Mouse (Mus musculus) heart, postnatal 0 days (tissue): ENCODE measurements at regions not wholly inside any gene's neighbourhood (a gene's known extent, or its start where the extent isn't known, plus 50 kb on each side); places are given as distances from the start of the nearest gene placed in this dataset.

Experiments
- ATAC-seq: fragments of 200-750 bp; cut with Nextera tagmentation; 2 replicates; pipeline ENCODE4 v1.8.0; 2017; ENCODE audit warnings: low read depth, moderate number of reproducible peaks, moderate library complexity; ENCODE audit not compliant: insufficient read depth
- DNase-seq: peaks from one replicate; pipeline ENCODE4 v3.0.0-alpha.2; 2016; ENCODE audit warnings: low spot score
- H3K27ac ChIP-seq: fragments of 300-500 bp; sonication (generic); 2 replicates; pipeline ENCODE4 v1.5.1; 2014; ENCODE audit warnings: low read depth, mild to moderate bottlenecking
- H3K27me3 ChIP-seq: fragments of 300-500 bp; sonication (generic); 2 replicates; pipeline ENCODE4 v1.6.1; 2014; ENCODE audit warnings: low read length, mixed read lengths; ENCODE audit not compliant: control insufficient read depth, insufficient read depth
- H3K36me3 ChIP-seq: fragments of 300-500 bp; sonication (generic); replicated peaks from 2 replicates; pipeline ENCODE4 v1.6.1; 2014; ENCODE audit warnings: low read length, mixed read lengths; ENCODE audit not compliant: control insufficient read depth, insufficient read depth
- H3K4me1 ChIP-seq: fragments of 300-500 bp; sonication (generic); 2 replicates; pipeline ENCODE4 v1.6.1; 2014; ENCODE audit warnings: antibody characterized with exemption; ENCODE audit not compliant: control insufficient read depth, insufficient read depth
- H3K4me2 ChIP-seq: fragments of 300-500 bp; sonication (generic); 2 replicates; pipeline ENCODE4 v1.6.1; 2014; ENCODE audit warnings: low read depth, mild to moderate bottlenecking, low read length, moderate library complexity
- H3K4me3 ChIP-seq: fragments of 300-500 bp; sonication (generic); 2 replicates; pipeline ENCODE4 v1.5.1; 2014; ENCODE audit warnings: low read depth, low read length
- H3K9ac ChIP-seq: fragments of 300-500 bp; sonication (generic); replicated peaks from 2 replicates; pipeline ENCODE4 v1.6.1; 2014; ENCODE audit warnings: low read depth, low read length, mixed read lengths
- H3K9me3 ChIP-seq: fragments of 300-500 bp; sonication (generic); replicated peaks from 2 replicates; pipeline ENCODE4 v1.6.1; 2016; ENCODE audit warnings: low read length; ENCODE audit not compliant: control insufficient read depth
- CTCF ChIP-seq: IDR thresholded peaks from 2 replicates; pipeline ENCODE4 v1.5.1; 2016; ENCODE audit warnings: antibody characterized with exemption, control low read depth, low read depth
- EP300 ChIP-seq: IDR thresholded peaks from 2 replicates; pipeline ENCODE4 v1.6.1; 2016; ENCODE audit warnings: antibody characterized with exemption, low read depth
- WGBS: fragments of 180-500 bp; shearing (Covaris S2); extraction: QIAGEN DNeasy Blood & Tissue Kit; methylation state at CpG from one replicate; pipeline ENCODE4 v1.1.7; 2014; 5-methylcytosine and 5-hydroxymethylcytosine counted together

DNA sequence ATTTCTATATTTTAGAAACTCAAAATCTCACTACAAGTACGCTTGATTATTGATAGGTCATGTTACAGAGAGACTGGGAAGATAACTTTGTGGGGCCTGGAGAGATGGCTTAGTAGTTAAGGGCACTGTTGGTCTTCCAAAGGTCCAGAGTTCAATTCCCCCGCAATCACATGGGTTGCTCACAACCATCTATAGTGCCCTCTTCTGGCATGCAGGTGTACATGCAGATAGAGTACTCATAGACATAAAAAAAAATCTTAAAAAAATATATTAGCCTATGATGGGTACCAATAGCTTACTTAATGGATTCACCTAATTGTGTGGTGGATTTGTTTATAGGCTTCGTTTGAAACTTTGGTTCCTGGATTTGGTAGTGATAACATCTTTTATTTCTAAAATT, 654.2 kb upstream of the Marcks start:
- no peak for DNase-seq
- 71% methylated on average over 3 of the region's 3 CpGs for WGBS
- no peak for TF ChIP-seq EP300
- no peak for TF ChIP-seq CTCF

DNA sequence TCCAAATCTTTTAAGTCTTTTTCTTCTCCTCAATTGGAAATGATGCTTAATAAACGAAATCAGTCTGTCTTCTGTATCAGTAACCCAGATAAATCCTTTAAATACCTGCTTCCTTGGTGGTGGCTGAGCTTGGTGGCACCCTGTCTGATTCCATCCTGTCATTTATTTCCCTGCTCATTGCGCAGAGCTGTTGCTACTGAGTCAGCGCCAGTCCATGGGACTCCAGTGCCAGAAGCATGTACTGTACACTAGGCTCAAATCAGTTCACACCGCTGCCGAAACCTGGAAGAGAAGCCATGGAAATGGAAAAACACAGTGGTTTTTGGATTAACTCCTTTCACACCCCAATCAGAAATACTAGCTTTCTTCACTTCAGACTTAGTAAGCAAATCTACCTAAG, 649.3 kb upstream of the Marcks start:
- H3K9me3 ChIP-seq = no peaks in the 10 kb centered on the region
- no peaks in the 10 kb centered on the region for H3K36me3 ChIP-seq
- H3K4me1 ChIP-seq = no peaks in the 10 kb centered on the region
- no peak for ATAC-seq
- H3K27me3 ChIP-seq = no peaks in the 10 kb centered on the region
- WGBS = 82% methylated on average over 5 of the region's 5 CpGs
- no peak overlapping the region for H3K4me2 ChIP-seq
- H3K27ac ChIP-seq = no peak overlapping the region
- no peak for TF ChIP-seq EP300
- TF ChIP-seq CTCF = no peak
- no peak for DNase-seq
- no peak overlapping the region for H3K4me3 ChIP-seq
- H3K9ac ChIP-seq = no peak overlapping the region

More for the DNA sequence above, 654.2 kb upstream of the Marcks start:
- Histone ChIP-seq H3K4me3 (no peak overlapping the region), H3K36me3 (no peaks in the 10 kb centered on the region), H3K4me1 (no peaks in the 10 kb centered on the region), H3K27ac (no peak overlapping the region), H3K9ac (no peak overlapping the region), H3K27me3 (no peaks in the 10 kb centered on the region), H3K9me3 (no peaks in the 10 kb centered on the region), H3K4me2 (no peak overlapping the region)
- no peak for ATAC-seq

DNA sequence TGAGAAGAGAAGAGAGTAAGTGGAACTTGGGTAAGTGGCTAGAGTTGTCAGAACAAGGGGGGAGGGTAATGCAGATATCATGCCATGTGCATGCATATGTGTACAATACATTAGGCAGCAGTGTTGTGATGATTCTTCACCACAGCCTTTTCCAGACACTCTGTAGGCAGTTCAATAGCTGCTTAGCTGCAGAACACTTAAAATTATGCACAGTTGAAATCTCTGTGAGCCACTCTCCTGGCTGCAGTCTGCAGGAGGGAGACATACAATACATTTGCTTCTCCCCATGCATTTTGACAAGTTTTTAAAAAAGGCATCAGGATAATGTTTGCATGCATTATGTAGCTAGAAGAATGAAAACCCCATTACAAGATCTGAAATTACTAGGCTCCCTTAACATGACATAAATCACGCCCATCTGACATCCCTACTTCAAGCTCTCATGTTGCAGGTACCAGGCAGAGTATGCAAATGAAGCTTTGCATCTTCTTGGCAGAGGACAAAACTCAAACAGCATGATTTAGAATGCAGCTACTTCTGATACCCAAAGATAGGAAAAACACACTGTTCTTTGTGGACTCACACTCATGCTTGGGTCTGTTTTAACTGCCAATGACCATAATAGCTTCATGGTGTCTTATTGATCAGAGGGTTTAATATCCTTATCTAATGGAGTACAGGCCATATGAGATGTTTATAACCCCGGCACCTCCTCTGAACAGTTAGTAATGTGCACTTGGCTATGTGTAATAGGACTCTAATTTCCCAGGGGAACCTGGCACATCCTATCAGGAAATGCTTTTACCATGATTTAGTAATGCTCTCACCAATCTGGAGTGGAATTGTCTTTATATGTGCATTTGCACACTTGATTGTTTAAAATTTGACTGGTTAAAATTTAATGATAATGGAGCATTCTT, 640.9 kb upstream of the Marcks start:
- no peaks in the 10 kb centered on the region for H3K36me3 ChIP-seq
- DNase-seq (no peak), ATAC-seq (no peak)
- H3K27me3 ChIP-seq = no peaks in the 10 kb centered on the region
- no peaks in the 10 kb centered on the region for H3K4me1 ChIP-seq
- TF ChIP-seq EP300 (no peak), CTCF (no peak)
- no peak overlapping the region for H3K27ac ChIP-seq
- H3K4me3 ChIP-seq = no peak overlapping the region
- WGBS = 60% methylated on average over 2 of the region's 2 CpGs
- no peaks in the 10 kb centered on the region for H3K9me3 ChIP-seq
- H3K4me2 ChIP-seq = no peak overlapping the region
- no peak overlapping the region for H3K9ac ChIP-seq

DNA sequence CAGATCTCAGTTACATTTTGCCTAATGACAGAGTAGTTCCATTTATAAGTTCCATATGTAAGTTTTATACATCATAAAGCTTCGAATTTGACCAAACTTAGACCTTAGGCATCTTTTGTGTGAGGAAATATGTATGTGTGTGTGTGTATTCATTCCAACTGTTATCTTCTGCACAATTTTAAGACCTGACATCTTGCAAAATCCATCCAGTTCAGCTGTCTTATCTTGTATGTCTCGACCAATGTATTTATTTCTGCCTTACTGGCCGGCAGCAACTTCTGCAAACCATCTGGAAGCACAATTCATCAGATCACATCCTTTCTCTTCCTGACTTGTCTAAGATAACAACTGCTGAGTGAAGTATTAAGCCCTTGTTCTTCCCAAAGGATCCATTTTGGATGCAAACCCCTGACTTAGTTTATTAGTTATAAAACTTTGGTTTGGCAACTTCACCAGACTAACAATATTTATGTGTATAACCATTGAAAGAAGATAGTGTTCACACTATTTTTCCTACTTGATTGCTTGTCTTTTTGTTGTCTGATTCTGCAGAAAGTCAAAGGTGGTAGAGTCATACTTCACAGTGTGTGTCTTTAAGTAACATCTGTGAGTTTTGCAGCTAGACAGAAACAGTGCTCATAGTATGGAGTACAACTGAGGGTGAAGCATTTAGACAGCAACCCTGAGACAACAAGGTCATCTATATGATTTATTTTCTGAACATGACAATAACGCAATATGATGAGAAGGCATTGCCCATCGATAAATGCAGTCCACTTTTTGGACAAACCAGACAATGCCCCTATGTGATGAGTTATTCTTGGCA, 622.0 kb upstream of the Marcks start:
- 51% methylated on average over 5 of the region's 5 CpGs for WGBS
- no peak for TF ChIP-seq EP300
- no peak for TF ChIP-seq CTCF

GRCm38 (mm10) chr10:37741581-37741980, 602.9 kb upstream of the Marcks start:
- Histone ChIP-seq H3K4me1 (no peaks in the 10 kb centered on the region), H3K4me2 (no peak overlapping the region), H3K4me3 (no peak overlapping the region), H3K36me3 (no peaks in the 10 kb centered on the region), H3K27ac (no peak overlapping the region), H3K27me3 (no peaks in the 10 kb centered on the region), H3K9ac (no peak overlapping the region), H3K9me3 (no peaks in the 10 kb centered on the region)
- WGBS = 33% methylated on average over 2 of the region's 2 CpGs
- TF ChIP-seq CTCF = no peak
- TF ChIP-seq EP300 = no peak
- no peak for ATAC-seq
- DNase-seq = no peak

More for the DNA sequence above, 622.0 kb upstream of the Marcks start:
- Histone ChIP-seq H3K9me3 (no peaks in the 10 kb centered on the region), H3K9ac (no peak overlapping the region), H3K27me3 (no peaks in the 10 kb centered on the region), H3K36me3 (no peaks in the 10 kb centered on the region), H3K27ac (no peak overlapping the region), H3K4me1 (no peaks in the 10 kb centered on the region), H3K4me3 (no peak overlapping the region), H3K4me2 (no peak overlapping the region)
- no peak for DNase-seq
- no peak for ATAC-seq
